Mouse (Mus musculus) retina, adult 2 months (tissue): ENCODE measurements around the gene Tdrd6.

Experiments used
- DNase-seq: peaks from one replicate; pipeline ENCODE4 v3.0.0-alpha.2; 2012; ENCODE audit warnings: low read depth, low spot score

The Tdrd6 gene

DNA sequence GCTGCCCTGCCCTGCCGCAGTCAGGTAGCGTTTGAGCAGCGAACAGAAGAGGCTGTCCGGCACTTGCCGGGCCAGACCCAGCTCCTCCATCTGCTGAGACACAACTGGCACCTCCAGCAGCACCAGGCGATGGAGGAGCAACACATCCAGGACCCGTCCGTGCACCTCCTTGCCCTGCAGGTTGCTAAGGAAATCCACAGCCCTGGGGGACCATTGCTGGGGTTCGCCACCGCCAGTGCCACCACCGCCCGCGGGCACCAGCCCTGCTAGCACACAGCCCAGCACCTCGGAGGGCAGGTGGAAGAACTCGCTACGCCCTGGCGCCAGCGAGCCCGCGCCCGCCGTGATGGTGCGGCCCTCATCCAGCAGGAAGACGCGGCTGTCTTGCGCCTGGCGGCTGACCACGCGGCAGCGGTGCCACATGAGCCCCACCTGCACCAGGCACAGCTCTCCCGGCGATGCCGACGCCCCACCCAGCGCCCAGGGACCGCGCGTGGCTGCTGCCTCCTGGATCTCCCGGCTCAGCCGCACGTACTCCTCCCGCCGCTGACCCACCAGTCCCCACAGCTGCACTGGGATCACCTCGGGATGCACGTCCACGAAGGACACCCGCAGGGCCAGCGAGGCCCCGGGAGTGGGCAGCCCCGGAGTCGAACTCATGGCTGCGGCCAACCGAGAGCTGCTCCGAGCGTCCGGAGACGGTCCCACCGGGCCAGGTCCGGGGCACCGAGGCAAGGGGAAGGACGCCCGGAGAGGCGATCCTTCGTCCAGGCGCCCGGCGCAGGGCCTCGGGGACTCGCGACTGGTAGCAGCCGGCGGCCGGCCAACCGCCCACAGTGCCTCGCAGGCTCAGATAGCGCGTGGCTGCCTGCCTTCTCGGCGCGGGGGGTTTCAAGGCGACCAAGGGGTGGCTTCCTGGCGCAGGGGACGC is at the start of gene Tdrd6:
Gene Tdrd6, minus strand, starts transcription at position 804 of the 931 bp plus-strand sequence.
- DNase-seq, result no peak

DNA sequence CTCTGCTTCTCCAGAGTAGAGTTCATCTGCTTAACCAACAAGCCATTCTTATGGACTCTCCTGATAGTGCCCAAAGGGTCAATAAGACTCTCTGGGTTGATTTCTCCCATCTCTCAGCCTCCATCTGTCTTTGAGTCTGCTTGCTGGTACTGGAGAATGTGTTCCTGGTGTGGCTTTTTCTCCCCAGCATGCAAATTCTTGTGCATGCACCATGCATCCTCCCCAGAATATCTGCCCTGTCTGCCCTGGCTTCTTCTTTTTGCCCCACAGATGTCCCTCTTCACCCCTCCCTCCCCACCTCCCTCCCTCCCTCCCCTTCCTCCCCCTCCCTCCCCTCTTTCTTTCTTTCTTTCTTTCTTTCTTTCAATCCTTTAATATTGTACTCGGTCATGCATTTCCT is 47.2 kb upstream of the Tdrd6 start:
- DNase-seq, result no peak

DNA sequence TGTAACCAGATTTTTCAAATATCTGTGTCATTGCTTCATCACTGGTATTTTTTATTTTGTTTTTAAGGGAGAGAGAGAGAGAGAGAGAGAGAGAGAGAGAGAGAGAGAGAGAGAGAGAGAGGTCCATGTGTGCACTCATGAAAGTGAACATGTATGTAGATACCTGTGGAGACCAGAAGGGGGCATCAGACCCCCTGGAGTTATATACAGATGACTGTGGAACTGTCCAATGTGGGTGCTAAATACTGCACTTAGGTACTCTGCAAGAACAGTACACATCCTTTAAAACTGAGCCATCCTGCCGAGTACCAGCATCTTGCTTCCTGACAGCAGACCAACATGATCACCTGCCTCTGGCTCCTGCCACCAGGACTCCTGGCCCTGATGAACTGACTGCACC is 46.1 kb upstream of the Tdrd6 start:
- DNase-seq, result no peak

DNA sequence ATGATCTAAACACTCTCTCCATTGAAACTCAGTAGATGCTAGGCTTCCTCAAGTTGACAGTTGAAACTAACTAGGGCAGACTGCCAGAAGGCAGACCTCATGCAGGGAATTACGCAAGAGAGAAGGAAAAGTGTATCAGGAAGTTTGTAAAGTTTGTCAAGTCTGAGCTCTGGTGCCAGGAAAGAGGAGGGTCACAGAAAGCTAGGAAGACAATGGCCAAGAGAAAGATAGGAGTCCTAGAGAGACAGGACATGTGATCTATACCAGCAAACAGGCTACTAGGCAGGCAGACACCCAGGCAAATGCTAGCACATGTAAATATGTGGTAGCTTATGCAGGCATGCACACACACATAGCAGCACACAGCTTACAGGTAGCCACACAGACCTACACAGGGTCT is 45.1 kb upstream of the Tdrd6 start:
- no peak for DNase-seq

DNA sequence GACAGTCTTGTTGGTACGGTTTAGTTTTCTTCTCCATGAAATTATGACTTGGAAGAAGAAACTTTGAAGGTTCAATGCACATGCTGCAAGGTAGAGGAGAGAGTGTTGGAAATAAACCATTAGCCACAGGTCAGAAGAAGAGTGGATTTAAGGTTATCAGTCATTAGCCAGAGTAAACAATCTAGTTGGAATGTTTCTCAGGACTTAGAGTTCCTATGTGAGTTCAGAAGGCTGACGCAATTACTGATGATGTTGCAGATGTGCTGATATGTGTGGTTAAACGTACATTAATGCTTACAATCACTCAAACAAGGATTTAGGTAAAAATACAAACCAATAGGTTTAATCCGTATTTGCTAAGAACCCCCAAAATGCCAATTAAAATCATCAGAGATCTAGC is 41.8 kb upstream of the Tdrd6 start:
- no peak for DNase-seq

DNA sequence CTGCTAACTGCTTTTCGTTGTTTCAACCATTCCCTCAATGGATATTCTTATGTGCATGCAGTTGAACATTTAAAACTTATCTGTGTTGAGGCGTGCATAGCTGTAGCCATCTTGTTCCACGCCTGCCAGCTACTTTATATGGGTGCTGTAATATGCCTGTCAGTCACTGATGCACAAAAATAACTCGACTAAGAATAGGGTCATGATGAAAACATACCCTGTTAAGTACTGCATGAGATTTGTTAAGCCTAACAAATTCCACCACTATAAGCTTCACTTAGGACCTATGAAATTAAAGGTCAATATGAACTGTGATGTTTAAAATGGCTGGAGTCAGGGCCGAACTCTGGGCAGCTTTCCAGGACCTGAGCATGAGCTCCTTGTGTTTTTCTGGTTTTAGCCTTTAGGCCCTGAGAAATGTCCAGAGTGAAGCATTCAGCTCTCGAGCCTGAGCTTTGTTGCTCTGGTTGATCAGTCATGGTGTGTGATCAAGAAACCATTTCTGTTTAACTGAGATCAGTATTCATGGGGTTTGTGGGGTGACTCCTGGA is 39.1 kb upstream of the Tdrd6 start:
- no peak for DNase-seq

- no peak for DNase-seq
Observed at GRCm38 (mm10) chr17:43667290-43667843, 37.3 kb upstream of the Tdrd6 start, which contains the start of gene Cyp39a1. Gene Cyp39a1 (plus strand): TSS chr17:43667425.

DNA sequence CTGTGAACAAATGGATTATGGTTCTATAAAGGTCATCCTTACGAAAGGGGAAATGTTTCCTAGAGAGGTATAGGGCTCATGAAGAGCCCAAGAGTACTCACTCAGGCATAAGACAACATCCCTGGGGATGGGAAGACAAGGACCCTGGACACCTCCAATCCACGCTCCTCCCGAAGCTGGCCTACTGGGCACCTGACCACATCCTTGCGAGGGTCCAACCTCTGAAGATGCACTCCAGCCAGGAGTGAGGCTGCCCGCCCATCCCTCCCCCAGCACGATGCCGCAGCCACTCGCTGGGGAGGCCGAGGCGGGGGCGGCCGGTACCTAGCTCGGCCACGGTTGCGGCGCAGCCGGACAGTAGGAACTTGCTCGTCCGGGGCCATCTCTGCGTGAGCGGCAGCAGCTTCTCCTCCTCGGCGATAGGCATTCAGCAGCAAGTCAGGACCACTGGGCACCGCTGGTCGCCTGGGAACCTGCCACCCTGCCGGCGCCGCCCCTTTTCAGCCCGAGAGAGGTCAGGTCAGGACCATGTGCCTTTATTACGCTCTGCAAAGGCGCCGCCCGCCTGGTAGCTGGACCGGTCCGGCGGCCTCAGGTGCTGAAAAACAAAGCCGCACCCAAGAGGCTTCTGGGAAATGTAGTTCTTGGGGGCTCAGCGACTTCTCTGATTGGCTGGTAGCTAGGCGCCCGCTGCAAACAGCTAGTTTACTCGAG is 36.6 kb upstream of the Tdrd6 start, which contains the start of gene Slc25a27:
Gene Slc25a27, minus strand, starts transcription at position 639 of the 714 bp plus-strand sequence.
- peak; percentile 84 for DNase-seq

GRCm38 (mm10) chr17:43651314-43652046 is 21.4 kb upstream of the Tdrd6 start:
- no peak for DNase-seq

DNA sequence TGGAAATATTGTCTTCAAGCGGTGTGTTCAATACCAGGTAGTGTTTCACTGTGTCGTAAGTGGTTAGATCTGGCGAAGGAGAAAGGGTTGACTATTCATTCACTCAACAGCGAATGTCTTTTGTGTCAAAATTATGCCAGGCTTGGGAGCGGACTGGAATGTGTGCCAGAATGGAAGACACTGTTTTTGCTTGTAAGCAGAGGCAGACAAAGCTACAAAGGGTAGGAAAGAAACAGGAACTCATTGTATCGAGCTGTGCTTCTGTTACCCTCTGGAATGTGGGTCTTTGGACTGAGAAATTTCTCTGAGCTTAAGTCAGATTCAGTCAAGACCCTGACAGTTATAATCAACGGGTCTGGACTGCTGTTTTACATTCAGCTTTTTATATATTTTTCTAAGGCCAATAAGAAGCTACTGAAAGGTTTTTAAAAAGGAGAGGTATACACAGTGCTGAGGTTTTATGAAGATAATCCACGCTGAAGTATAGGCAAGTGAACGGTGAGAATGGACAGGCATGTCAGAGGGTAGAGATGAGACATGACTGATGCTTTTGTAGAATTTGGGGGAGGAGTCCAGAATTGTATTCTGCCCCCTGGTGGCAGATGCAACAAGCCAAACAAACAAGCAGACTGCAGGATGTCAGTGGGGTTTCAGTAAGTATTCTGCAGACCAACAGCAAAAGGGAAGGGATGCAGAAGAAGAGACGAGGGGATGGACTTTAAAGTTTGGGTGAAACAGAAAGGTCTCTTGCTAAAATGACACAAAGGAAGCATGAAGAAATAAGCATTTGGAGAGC is 19.7 kb upstream of the Tdrd6 start:
- no peak for DNase-seq

DNA sequence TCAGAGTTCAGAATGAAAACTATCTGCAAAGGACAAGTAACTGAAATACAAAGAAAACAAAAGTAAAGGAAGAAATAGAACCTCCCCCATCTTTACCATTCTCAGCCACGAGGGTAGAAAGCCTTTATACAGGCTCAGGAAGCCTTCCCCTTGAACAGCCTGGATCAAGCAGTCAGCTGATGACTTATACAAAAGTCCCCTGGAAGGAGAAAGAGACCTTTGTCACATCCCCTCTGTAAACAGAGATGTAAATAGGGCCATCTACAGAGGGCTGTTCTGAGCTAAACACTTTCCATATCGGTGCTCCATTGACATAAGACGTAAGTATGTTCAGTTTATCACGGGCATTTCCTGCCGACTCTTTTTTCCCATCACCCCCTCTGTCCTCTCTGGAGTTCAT is 16.8 kb upstream of the Tdrd6 start:
- DNase-seq, result no peak

DNA sequence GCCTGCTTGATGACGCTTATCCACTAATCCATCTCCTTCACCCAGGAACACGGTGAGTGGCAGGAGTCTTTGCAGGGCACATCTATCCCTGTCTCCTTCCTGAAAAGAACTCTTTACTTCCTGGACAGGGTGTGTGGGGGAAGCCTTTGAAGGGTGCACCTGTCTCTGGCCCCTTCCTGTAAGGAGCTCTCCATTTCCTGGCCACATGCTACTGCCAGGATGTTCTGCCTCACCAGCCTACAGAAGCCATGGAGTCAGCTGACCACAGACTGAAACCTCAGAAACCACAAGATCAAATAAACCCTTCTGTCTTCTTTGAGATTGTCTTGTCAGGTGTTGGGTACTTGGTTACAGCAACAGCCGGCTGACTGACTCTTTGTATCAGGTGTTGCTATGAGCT is 15.0 kb upstream of the Tdrd6 start:
- DNase-seq, result no peak

- DNase-seq, result no peak
Observed at GRCm38 (mm10) chr17:43644375-43644774, 14.3 kb upstream of the Tdrd6 start.

GRCm38 (mm10) chr17:43643191-43643590 is 13.1 kb upstream of the Tdrd6 start:
- no peak for DNase-seq

GRCm38 (mm10) chr17:43640825-43641224 is 10.7 kb upstream of the Tdrd6 start:
- DNase-seq, result no peak

- DNase-seq, result no peak
Observed at GRCm38 (mm10) chr17:43637146-43637545, 7.0 kb upstream of the Tdrd6 start.

DNA sequence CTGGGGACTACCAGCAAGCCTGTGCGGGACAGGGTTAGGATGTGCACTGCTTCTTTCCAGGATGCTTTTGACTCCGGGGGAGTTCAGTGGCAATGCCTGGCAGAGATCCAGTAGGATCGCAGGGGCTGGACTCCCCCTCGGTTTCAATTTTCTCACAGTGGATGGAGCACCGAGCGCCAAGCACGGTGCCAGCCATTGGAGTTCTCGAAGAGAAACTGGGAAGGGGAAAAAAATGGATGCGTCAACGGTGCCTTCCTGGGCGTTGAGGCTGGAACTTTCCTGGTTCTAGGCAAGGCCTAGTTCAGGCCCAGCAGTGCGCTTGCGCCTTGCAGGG is 295 bp upstream of the Tdrd6 start:
- no peak for DNase-seq

DNA sequence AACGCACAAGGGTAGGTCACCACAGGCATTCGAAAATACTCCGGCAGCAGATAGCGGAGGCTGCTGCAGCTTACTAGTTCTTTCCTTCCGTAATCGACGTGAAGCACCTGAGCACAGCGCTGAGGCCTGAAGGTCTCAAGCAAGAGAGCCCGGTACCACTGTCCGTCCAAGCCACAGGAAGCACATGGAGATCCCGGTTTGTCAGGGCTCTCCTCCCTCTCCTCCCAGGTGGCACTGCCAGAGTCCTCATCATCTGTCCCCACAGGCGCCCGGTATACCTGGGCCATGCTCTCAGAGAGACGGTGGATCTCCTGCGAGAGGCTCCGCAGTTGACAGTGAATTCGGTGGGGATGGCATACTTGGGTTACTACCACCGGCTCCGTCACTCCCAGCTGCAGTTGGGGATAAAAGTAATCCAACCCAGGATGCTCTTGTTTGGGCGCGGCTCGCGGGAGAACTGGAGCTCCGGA is 1.0 kb downstream of the Tdrd6 start:
- DNase-seq, result no peak

DNA sequence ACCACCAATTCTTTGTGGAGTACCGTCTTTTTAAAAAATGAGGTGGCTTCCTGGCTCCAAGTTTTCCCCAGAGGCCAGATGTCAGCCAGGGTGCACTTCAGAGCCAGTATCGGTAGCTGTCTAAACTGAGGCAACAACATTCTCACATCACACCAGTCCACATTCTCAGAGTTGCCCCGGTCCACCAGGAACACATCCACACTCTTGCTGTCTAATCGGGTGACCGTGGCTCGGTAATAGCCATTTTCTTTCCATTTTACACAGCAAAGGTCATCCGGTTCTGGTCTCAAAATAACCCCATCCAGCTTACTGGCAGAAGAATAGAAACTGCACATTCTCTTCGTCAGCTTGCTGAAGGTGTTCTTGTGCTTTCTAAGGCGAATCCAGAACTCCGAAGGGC is 1.9 kb downstream of the Tdrd6 start:
- no peak for DNase-seq

DNA sequence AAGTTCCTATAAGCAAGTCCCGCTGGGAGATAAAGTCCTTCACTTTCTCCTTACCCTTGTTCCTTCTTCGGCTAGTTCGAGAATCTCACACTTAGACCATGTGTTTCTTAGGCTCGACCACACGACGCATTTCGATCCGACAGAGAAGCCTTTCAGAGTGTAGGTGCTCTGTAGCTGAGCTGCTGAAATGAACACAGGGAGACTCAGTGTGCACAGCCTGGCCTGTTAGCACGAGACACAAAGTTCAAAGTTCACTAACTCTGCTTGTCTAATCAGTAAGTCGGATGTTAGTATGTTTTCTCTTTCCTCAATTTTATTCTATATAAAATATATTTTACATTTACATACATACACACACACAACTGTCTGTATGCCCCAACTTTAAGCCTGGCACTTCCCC is 8.0 kb downstream of the Tdrd6 start:
- no peak for DNase-seq

- DNase-seq, result no peak
Observed at GRCm38 (mm10) chr17:43619156-43619555, 10.9 kb downstream of the Tdrd6 start.
